Mouse (Mus musculus) kidney, embryonic 14.5 days (tissue): ENCODE results near the gene Ttll11. TPM values are rescaled to one million over a fixed set of nuclear protein-coding genes. Genes with fewer than 3 reads are reported as not detected.

Source experiments
- ATAC-seq: fragments of 200-750 bp; cut with Nextera tagmentation; 2 replicates; pipeline ENCODE4 v1.8.0; 2017; ENCODE audit warnings: moderate number of reproducible peaks, mild to moderate bottlenecking, moderate TSS enrichment, moderate library complexity; ENCODE audit not compliant: low FRiP score, low TSS enrichment
- H3K27ac ChIP-seq: fragments of 300-500 bp; sonication (generic); 2 replicates; pipeline ENCODE4 v1.5.1; 2014; ENCODE audit warnings: low read depth, mild to moderate bottlenecking, low read length, moderate library complexity, mixed read lengths
- H3K27me3 ChIP-seq: fragments of 300-500 bp; sonication (generic); 2 replicates; pipeline ENCODE4 v1.6.1; 2014; ENCODE audit warnings: mild to moderate bottlenecking, low read length; ENCODE audit not compliant: control insufficient read depth, insufficient read depth
- H3K36me3 ChIP-seq: fragments of 300-500 bp; sonication (generic); 2 replicates; pipeline ENCODE4 v1.6.1; 2014; ENCODE audit warnings: low read length, mixed read lengths; ENCODE audit not compliant: control insufficient read depth, insufficient read depth
- H3K4me1 ChIP-seq: fragments of 300-500 bp; sonication (generic); 2 replicates; pipeline ENCODE4 v1.6.1; 2014; ENCODE audit warnings: low read length, mixed read lengths; ENCODE audit not compliant: control insufficient read depth, insufficient read depth
- H3K4me2 ChIP-seq: fragments of 300-500 bp; sonication (generic); replicated peaks from 2 replicates; pipeline ENCODE4 v1.6.1; 2014; ENCODE audit warnings: low read depth, mild to moderate bottlenecking, low read length
- H3K4me3 ChIP-seq: fragments of 300-500 bp; sonication (generic); 2 replicates; pipeline ENCODE4 v1.5.1; 2014; ENCODE audit warnings: mild to moderate bottlenecking, low read length
- H3K9ac ChIP-seq: fragments of 300-500 bp; sonication (generic); 2 replicates; pipeline ENCODE4 v1.6.1; 2014; ENCODE audit warnings: low read depth, mild to moderate bottlenecking, low read length, moderate library complexity
- H3K9me3 ChIP-seq: fragments of 300-500 bp; sonication (generic); 2 replicates; pipeline ENCODE4 v1.6.1; 2016; ENCODE audit warnings: low read length; ENCODE audit not compliant: control insufficient read depth
- WGBS: fragments of 180-500 bp; shearing (Covaris S2); extraction: QIAGEN DNeasy Blood & Tissue Kit; methylation state at CpG from one replicate; pipeline ENCODE4 v1.1.7; 2014; 5-methylcytosine and 5-hydroxymethylcytosine counted together
- polyA plus RNA-seq: library from polyadenylated mRNA; unstranded; fragments of >200 nt; fragmentation: Nextera tagmentation; extraction: Ambion mirVana; gene quantifications from 2 replicates; pipeline ENCODE4 v1.2.1, GENCODE M21; 2014

The Ttll11 gene
- 0.58 and 1.0 TPM in 2 replicates for polyA plus RNA-seq

DNA sequence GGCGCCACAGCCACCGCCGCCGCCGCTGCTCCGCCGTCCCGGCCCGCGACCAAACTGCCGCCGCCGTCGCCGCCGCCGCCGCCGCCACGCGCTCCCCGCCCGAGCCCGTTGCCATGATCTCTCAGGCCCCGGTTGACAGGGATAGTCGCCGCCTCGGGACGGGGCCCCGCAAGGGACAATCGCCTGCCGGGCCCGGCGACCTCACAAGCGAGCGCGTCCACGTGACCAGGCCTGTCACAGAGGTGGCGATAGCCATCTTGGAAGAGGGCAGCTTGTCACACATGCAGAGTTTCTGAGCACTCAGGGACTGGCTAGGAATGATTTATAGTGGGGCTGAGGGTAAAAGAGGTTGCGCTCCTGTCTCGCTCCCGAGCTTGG, at the start of gene Ttll11:
Ttll11 (minus strand) TSS at position 270 of the 378 bp plus-strand sequence.
- under 1% methylated on average over 39 of the region's 42 CpGs for WGBS
- peak within 1 kb of the TSS; percentile 83 for H3K4me3 ChIP-seq
- no peaks in the 10 kb centered on the region for H3K9me3 ChIP-seq
- peak within 1 kb of the TSS; percentile 87 for H3K4me2 ChIP-seq
- peak; percentile 94 for ATAC-seq
- H3K4me1 ChIP-seq = no peaks in the 10 kb centered on the region
- peak within 1 kb of the TSS; percentile 30; the same call in 1 of the 2 replicates for H3K27ac ChIP-seq
- H3K36me3 ChIP-seq = no peaks in the 10 kb centered on the region
- no peaks in the 10 kb centered on the region for H3K27me3 ChIP-seq
- H3K9ac ChIP-seq = peak within 1 kb of the TSS; percentile 88

DNA sequence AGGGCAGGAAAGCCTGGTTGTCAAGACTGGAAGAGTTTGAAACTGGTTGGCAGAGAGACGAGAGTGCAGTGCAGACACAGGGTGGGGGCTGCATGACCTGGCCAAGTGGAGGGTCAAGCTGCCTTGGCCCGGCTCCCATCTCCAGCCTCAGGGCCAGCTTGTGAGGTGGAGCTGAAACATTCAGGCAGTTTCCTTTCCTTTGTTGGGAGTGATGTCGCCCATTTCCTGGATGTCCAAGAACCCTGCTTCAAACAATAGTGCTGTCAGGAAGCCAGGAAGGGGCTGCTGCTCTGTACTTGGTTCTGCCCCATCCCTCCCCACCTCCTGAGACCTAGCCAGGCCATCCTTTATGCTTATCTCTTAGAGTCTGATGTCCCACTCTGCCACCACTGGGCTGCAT, 43.6 kb upstream of the Ttll11 start:
- H3K4me2 ChIP-seq = no peak overlapping the region
- 57% methylated on average over 3 of the region's 3 CpGs for WGBS

DNA sequence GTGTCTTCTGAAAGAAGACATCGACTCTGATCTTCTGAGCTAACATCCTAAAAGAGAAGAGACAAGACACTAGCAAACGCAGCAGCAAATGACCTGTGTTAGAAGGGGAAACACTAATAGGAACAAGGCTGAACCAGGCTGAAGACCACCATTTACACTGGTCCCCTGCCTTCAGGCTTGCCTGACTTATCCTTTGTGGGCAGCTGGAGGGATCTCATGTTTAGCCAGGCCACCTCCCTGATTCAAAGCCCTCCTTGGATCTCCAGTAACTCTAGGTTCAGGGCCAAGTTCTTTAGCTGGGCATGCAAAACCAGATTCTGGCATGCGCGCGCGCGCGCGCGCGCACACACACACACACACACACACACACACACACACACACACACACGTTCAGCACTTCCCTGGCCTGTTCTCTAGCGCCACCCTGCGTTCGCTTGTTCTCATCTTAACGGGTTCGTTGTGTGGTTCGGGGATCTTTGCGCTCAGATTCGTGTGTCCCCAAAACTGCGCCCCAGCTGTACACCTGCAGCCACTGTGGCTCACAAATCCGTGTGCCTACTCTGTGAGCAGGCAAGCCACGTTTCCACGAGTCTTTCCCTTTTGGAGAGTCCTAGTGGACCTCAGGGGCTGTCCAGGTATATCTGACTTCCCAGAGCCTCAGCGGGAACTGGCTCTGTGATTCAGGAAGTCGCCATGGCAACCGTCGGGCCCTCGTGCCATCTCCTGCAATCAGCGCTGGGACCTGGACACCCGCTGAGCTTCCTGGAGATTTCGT, 41.9 kb upstream of the Ttll11 start:
- H3K9me3 ChIP-seq = no peaks in the 10 kb centered on the region
- ATAC-seq = peak; percentile 68
- 0 out of 2 replicates have a peak overlapping the region, but pooled peaks have one; percentile 28 for H3K9ac ChIP-seq
- no peaks in the 10 kb centered on the region; the same call in 1 of the 2 replicates for H3K27me3 ChIP-seq
- 12% methylated on average over 32 of the region's 32 CpGs for WGBS
- H3K4me1 ChIP-seq = 0 out of 2 replicates have a peak, but pooled peaks cover 3% of the 10 kb centered on the region
- H3K4me3 ChIP-seq = peak overlapping the region; percentile 30
- no peak overlapping the region for H3K27ac ChIP-seq
- peak overlapping the region; percentile 59 for H3K4me2 ChIP-seq
- no peaks in the 10 kb centered on the region for H3K36me3 ChIP-seq

More for the DNA sequence above, 43.6 kb upstream of the Ttll11 start:
- no peak overlapping the region for H3K9ac ChIP-seq
- no peak overlapping the region for H3K27ac ChIP-seq
- no peak overlapping the region for H3K4me3 ChIP-seq
- no peak for ATAC-seq
- H3K36me3 ChIP-seq = no peaks in the 10 kb centered on the region
- no peaks in the 10 kb centered on the region for H3K9me3 ChIP-seq
- H3K4me1 ChIP-seq = 0 out of 2 replicates have a peak, but pooled peaks cover 3% of the 10 kb centered on the region
- H3K27me3 ChIP-seq = no peaks in the 10 kb centered on the region; the same call in 1 of the 2 replicates

DNA sequence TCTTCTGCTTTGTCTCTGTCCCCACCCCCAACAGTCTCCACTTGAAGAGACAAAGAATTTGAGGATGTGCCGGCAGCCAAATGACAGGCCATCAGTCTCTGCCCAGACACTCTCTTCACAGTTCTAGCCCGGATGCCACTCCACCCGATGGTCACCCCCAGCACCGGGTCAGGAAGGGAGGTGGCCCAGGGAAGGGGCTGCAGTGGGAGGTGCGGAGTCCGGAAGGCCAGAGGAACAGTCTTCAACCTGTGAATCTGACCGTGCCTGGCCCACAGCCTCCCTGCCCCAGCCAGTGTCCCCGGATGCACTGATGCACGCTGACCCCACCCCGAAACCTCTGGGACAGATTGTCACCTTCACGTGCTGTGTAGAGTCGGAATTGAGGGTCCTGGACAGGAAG, 33.3 kb upstream of the Ttll11 start:
- Histone ChIP-seq H3K9ac (no peak overlapping the region), H3K4me1 (0 out of 2 replicates have a peak, but pooled peaks cover 5% of the 10 kb centered on the region), H3K9me3 (no peaks in the 10 kb centered on the region), H3K27me3 (peaks cover 16% of the 10 kb centered on the region), H3K4me3 (no peak overlapping the region), H3K27ac (no peak overlapping the region), H3K4me2 (no peak overlapping the region), H3K36me3 (no peaks in the 10 kb centered on the region)
- ATAC-seq = no peak
- WGBS = 48% methylated on average over 12 of the region's 12 CpGs

DNA sequence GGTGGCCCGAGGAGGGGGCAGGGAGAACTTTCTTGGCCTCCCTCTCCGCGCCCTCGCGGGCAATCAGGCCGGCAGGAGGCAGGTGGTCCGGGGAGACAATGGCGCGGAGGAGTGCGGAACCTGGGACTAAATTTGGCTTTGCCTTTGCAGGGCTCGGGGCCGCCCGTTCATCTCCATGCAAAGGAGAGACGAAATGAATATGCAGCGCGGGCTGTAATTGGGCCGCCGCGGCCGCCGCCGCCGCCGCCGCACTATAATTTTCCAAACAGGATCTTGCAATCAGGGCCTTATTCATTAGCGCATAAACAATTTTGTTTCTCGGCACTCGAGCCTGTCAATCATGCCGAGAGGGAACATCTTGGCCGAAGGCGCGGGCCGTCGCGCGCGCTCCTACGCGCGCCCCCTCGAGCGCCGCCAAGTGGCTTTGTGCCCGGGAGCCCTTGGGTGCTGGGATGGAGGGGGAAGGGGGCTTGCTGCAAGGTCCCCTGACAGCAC, 31.7 kb upstream of the Ttll11 start:
- Histone ChIP-seq H3K4me3 (peak overlapping the region; percentile 42), H3K9me3 (no peaks in the 10 kb centered on the region), H3K4me2 (peak overlapping the region; percentile 62), H3K4me1 (0 out of 2 replicates have a peak, but pooled peaks cover 5% of the 10 kb centered on the region), H3K27ac (no peak overlapping the region), H3K36me3 (no peaks in the 10 kb centered on the region), H3K27me3 (peaks cover 16% of the 10 kb centered on the region), H3K9ac (peak overlapping the region; percentile 54)
- no peak for ATAC-seq
- under 1% methylated on average over 44 of the region's 44 CpGs for WGBS

DNA sequence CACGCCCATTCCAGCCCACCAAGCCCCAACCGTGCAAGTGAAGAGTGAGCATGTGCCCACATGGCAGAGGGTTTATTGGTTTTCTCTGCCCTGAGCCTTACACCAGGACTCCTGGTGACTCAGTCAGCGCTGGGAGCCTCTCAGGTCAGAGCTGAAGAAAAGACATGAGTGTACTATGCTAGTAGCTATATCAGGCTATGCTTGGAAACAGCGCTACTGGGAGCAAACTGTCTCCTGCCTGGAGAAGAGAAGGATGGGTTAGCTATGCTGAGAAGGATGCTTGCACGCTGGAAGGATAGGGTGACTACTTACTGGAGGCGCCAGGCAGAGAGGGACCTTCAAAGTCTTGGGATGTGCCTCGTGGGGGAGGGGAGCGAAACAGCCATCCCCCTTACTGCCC, 30.9 kb upstream of the Ttll11 start:
- peaks cover 16% of the 10 kb centered on the region for H3K27me3 ChIP-seq
- no peak for ATAC-seq
- 45% methylated on average over 8 of the region's 8 CpGs for WGBS
- no peak overlapping the region for H3K4me2 ChIP-seq
- H3K36me3 ChIP-seq = no peaks in the 10 kb centered on the region
- no peaks in the 10 kb centered on the region for H3K9me3 ChIP-seq
- 0 out of 2 replicates have a peak, but pooled peaks cover 5% of the 10 kb centered on the region for H3K4me1 ChIP-seq
- H3K9ac ChIP-seq = no peak overlapping the region
- no peak overlapping the region for H3K27ac ChIP-seq
- no peak overlapping the region for H3K4me3 ChIP-seq

DNA sequence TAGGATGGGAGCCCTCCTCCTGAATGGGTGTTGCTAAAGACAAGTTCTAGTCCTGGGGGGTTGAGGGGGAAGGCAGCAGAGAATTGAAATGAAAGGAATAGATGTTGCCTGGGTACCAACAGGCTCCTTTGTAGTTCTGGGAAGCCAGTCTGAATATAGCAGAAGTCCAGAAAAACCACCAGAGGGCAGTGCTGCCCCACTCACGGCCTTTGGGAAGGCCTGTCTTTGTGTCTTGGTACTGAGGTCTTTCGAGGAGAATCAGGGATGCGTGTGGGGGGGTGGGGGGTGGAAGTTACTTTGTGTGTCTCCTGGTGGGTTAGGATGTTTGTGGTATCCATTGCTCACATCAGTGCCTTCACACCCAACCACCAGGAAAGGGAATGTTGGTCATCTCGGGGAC, 29.7 kb upstream of the Ttll11 start:
- Histone ChIP-seq H3K9me3 (no peaks in the 10 kb centered on the region), H3K27me3 (peaks cover 16% of the 10 kb centered on the region), H3K4me2 (no peak overlapping the region), H3K4me1 (0 out of 2 replicates have a peak, but pooled peaks cover 5% of the 10 kb centered on the region), H3K27ac (no peak overlapping the region), H3K9ac (no peak overlapping the region), H3K4me3 (no peak overlapping the region), H3K36me3 (no peaks in the 10 kb centered on the region)
- 24% methylated on average over 4 of the region's 4 CpGs for WGBS
- ATAC-seq = no peak

DNA sequence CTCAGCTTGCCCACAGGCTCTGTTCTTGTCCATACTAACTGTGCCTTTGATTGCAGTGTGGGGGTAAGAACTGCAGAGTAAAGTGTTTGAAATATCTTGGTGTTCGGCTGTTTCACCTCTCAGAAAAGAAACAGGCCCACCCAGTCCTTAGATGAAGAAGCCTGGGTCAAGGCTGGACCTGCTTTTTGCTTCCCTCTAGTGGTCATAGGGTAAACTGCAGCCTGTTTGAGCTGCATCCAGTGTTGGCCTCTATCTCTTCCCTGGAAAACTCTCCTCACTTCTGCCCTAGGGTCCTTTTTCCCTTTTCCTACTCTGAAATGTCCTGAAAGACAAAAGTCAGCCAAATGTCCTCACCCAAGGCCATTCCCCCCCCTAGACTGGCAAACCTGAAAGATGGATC, 28.4 kb upstream of the Ttll11 start:
- Histone ChIP-seq H3K4me3 (no peak overlapping the region), H3K27me3 (peaks cover 16% of the 10 kb centered on the region), H3K9ac (no peak overlapping the region), H3K36me3 (no peaks in the 10 kb centered on the region), H3K9me3 (no peaks in the 10 kb centered on the region), H3K27ac (no peak overlapping the region), H3K4me2 (no peak overlapping the region), H3K4me1 (0 out of 2 replicates have a peak, but pooled peaks cover 5% of the 10 kb centered on the region)
- 20% methylated on average over 1 of the region's 1 CpGs for WGBS
- no peak for ATAC-seq

DNA sequence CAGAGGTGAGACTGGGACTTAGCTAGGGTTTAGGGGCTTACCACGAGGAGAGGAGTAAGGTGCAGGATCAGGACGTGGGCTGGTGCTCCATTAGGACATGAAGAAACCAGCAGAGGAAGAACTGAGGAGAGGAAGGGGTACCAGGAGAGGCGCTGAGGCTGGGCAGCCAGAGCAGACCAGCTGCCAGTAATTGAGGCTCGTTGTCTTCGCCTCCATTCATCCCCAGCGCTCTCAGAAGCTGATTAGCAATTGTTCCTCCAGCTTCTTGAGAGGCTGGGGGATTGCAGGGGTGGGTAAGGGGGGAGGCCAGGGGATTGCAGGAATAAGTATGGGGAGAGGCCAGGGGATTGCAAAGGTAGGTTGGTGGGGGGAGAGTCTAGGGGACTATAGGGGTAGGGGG, 22.5 kb upstream of the Ttll11 start:
- H3K27ac ChIP-seq = no peak overlapping the region
- 41% methylated on average over 6 of the region's 6 CpGs for WGBS
- ATAC-seq = no peak
- H3K4me1 ChIP-seq = no peaks in the 10 kb centered on the region
- H3K4me3 ChIP-seq = no peak overlapping the region
- no peaks in the 10 kb centered on the region for H3K27me3 ChIP-seq
- no peak overlapping the region for H3K4me2 ChIP-seq
- no peak overlapping the region for H3K9ac ChIP-seq
- H3K36me3 ChIP-seq = no peaks in the 10 kb centered on the region
- H3K9me3 ChIP-seq = no peaks in the 10 kb centered on the region
